Comparison of ENCODE assay signal across 18 mouse cellular contexts in genomic region chr10:10760801-10761200, GRCm38 (mm10).
"Had no signal": no experiment of that assay in that cellular context is flagged by ENCODE, and none has a peak within 500 bp of the region (broad histone marks: within the 10 kb centered on the region; RNA-seq: fewer than 3 reads in every experiment).

No protein-coding gene starts in this region.

- DNase-seq: forebrain, postnatal 0 days; gastrocnemius, postnatal 14 days; gastrocnemius, postnatal 36 days; kidney, adult 11 months; kidney, postnatal 36 days; layer of hippocampus, adult 9-11 months; layer of hippocampus, postnatal 36 days had no signal

- H3K4me3 ChIP-seq: heart, adult 2 months; heart, embryonic 13.5 days; heart, embryonic 15.5 days; hindbrain, embryonic 13.5 days; hindbrain, embryonic 15.5 days; limb, embryonic 12.5 days; limb, embryonic 15.5 days; liver, embryonic 12.5 days had no signal

- H3K36me3 ChIP-seq: heart, embryonic 13.5 days; heart, embryonic 15.5 days; hindbrain, embryonic 13.5 days; hindbrain, embryonic 15.5 days; limb, embryonic 12.5 days; limb, embryonic 15.5 days; liver, embryonic 12.5 days had no signal

- H3K4me2 ChIP-seq: heart, embryonic 11.5 days; heart, embryonic 13.5 days; heart, embryonic 15.5 days; hindbrain, embryonic 13.5 days; hindbrain, embryonic 15.5 days; limb, embryonic 12.5 days; limb, embryonic 15.5 days; liver, embryonic 12.5 days had no signal

- H3K27me3 ChIP-seq: heart, embryonic 13.5 days; heart, embryonic 15.5 days; hindbrain, embryonic 13.5 days; hindbrain, embryonic 15.5 days; limb, embryonic 12.5 days; limb, embryonic 15.5 days; liver, embryonic 12.5 days had no signal

- H3K4me1 ChIP-seq: heart, embryonic 13.5 days; heart, embryonic 15.5 days; hindbrain, embryonic 13.5 days; hindbrain, embryonic 15.5 days; limb, embryonic 12.5 days; limb, embryonic 15.5 days; liver, embryonic 12.5 days had no signal

- ATAC-seq: forebrain, postnatal 0 days; hindbrain, postnatal 0 days; intestine, embryonic 16.5 days; liver, embryonic 12.5 days had no signal

- H3K9me3 ChIP-seq: heart, embryonic 13.5 days; heart, embryonic 15.5 days; hindbrain, embryonic 13.5 days; hindbrain, embryonic 15.5 days; limb, embryonic 12.5 days; limb, embryonic 15.5 days; liver, embryonic 12.5 days had no signal

- H3K27ac ChIP-seq: heart, adult 2 months; heart, embryonic 13.5 days; heart, embryonic 15.5 days; hindbrain, embryonic 13.5 days; hindbrain, embryonic 15.5 days; hindbrain, postnatal 0 days; limb, embryonic 12.5 days; limb, embryonic 15.5 days; liver, embryonic 12.5 days had no signal

- H3K9ac ChIP-seq: forebrain, postnatal 0 days; heart, embryonic 13.5 days; heart, embryonic 15.5 days; hindbrain, embryonic 13.5 days; hindbrain, embryonic 15.5 days; limb, embryonic 12.5 days; limb, embryonic 15.5 days; liver, embryonic 12.5 days had no signal
